Comparison of ENCODE assay signal across 27 mouse cellular contexts in genomic region chr9:39553946-39554345, GRCm38 (mm10). TPM values are rescaled to one million over a fixed set of nuclear protein-coding genes. Genes with fewer than 3 reads are reported as not detected.
DNase-seq lines count a peak whose midpoint lies in the region; ATAC-seq lines count a peak whose summit lies in the region.
"Had no signal": no experiment of that assay in that cellular context is flagged by ENCODE, and none has a peak within 500 bp of the region (broad histone marks: within the 10 kb centered on the region; RNA-seq: fewer than 3 reads in every experiment).

TSS of gene Olfr958 (minus strand) at chr9:39554054.

- H3K27me3 ChIP-seq in embryonic facial prominence, embryonic 14.5 days (replicated peaks; ENCODE audit: control insufficient read depth, insufficient read depth, low read length) = no peaks in the 10 kb centered on the region
- no peaks in the 10 kb centered on the region for H3K27me3 ChIP-seq in embryonic facial prominence, embryonic 10.5 days (replicated peaks; ENCODE audit: low read depth, poor library complexity, severe bottlenecking)
- no peaks in the 10 kb centered on the region for H3K27me3 ChIP-seq in neural tube, embryonic 13.5 days
- H3K27me3 ChIP-seq: CH12.LX; heart, embryonic 13.5 days; limb, embryonic 15.5 days; liver, embryonic 15.5 days; stomach, embryonic 15.5 days had no signal

- 43% methylated on average over 2 of the region's 2 CpGs for WGBS in embryonic facial prominence, embryonic 14.5 days
- WGBS in embryonic facial prominence, embryonic 10.5 days = 73% methylated on average over 2 of the region's 2 CpGs
- WGBS in neural tube, embryonic 13.5 days = 42% methylated on average over 2 of the region's 2 CpGs

- ATAC-seq in embryonic facial prominence, embryonic 14.5 days (ENCODE audit: low read depth) = no peak
- ATAC-seq in neural tube, embryonic 13.5 days (ENCODE audit: low read depth) = peak; percentile 79

- H3K4me3 ChIP-seq in embryonic facial prominence, embryonic 14.5 days (ENCODE audit: low read depth, low read length) = no peak within 1 kb of the TSS
- H3K4me3 ChIP-seq in embryonic facial prominence, embryonic 10.5 days = no peak within 1 kb of the TSS
- no peak within 1 kb of the TSS for H3K4me3 ChIP-seq in neural tube, embryonic 13.5 days
- H3K4me3 ChIP-seq: gastrocnemius, adult 2 months; heart, embryonic 13.5 days; limb, embryonic 15.5 days; liver, embryonic 15.5 days; myocyte; stomach, embryonic 15.5 days had no signal

- H3K4me1 ChIP-seq in embryonic facial prominence, embryonic 14.5 days (ENCODE audit: control insufficient read depth, insufficient read depth, low read length) = no peaks in the 10 kb centered on the region; the same call in 1 of the 2 replicates
- H3K4me1 ChIP-seq in embryonic facial prominence, embryonic 10.5 days = 0 out of 2 replicates have a peak, but pooled peaks cover 5% of the 10 kb centered on the region
- peaks cover 15% of the 10 kb centered on the region for H3K4me1 ChIP-seq in neural tube, embryonic 13.5 days (replicated peaks)
- H3K4me1 ChIP-seq: heart, embryonic 13.5 days; limb, embryonic 15.5 days; liver, embryonic 15.5 days; stomach, embryonic 15.5 days had no signal

- no peaks in the 10 kb centered on the region for H3K9me3 ChIP-seq in embryonic facial prominence, embryonic 14.5 days (ENCODE audit: control insufficient read depth, low read length)
- H3K9me3 ChIP-seq in embryonic facial prominence, embryonic 10.5 days = no peaks in the 10 kb centered on the region
- H3K9me3 ChIP-seq in neural tube, embryonic 13.5 days = no peaks in the 10 kb centered on the region
- H3K9me3 ChIP-seq: heart, embryonic 13.5 days; limb, embryonic 15.5 days; liver, embryonic 15.5 days; stomach, embryonic 15.5 days had no signal

- DNase-seq in embryonic facial prominence, embryonic 14.5 days (ENCODE audit: low spot score) = peak; percentile 17
- no peak for DNase-seq in embryonic facial prominence, embryonic 10.5 days (ENCODE audit: low spot score)
- peak; percentile 6 for DNase-seq in layer of hippocampus, adult 11-12 months (ENCODE audit: low spot score)
- no peak for DNase-seq in layer of hippocampus, adult 9-10 months (ENCODE audit: low spot score)
- DNase-seq in neural tube, embryonic 10.5 days (ENCODE audit: extremely low spot score, low spot score) = no peak
- no peak for DNase-seq in gastrocnemius, postnatal 10 days
- DNase-seq: cerebellum, adult 9-11 months; gastrocnemius, adult 2 months; kidney, adult 18-20 months; retina, postnatal 1 day; thymus, adult 18-20 months; thymus, postnatal 4 days had no signal

- no peak within 1 kb of the TSS for H3K9ac ChIP-seq in embryonic facial prominence, embryonic 14.5 days (ENCODE audit: low read depth, low read length)
- H3K9ac ChIP-seq in neural tube, embryonic 13.5 days = no peak within 1 kb of the TSS
- H3K9ac ChIP-seq: heart, embryonic 13.5 days; limb, embryonic 15.5 days; liver, embryonic 15.5 days; stomach, embryonic 15.5 days had no signal

- H3K27ac ChIP-seq in embryonic facial prominence, embryonic 14.5 days (replicated peaks; ENCODE audit: low read depth, low read length) = no peak within 1 kb of the TSS
- no peak within 1 kb of the TSS for H3K27ac ChIP-seq in embryonic facial prominence, embryonic 10.5 days (replicated peaks)
- H3K27ac ChIP-seq in neural tube, embryonic 13.5 days (replicated peaks) = no peak within 1 kb of the TSS
- H3K27ac ChIP-seq: gastrocnemius, adult 2 months; heart, embryonic 13.5 days; kidney, postnatal 0 days; limb, embryonic 15.5 days; liver, embryonic 15.5 days; stomach, embryonic 15.5 days had no signal

- H3K36me3 ChIP-seq in embryonic facial prominence, embryonic 14.5 days (ENCODE audit: control insufficient read depth, insufficient read depth, low read length) = no peaks in the 10 kb centered on the region
- no peaks in the 10 kb centered on the region for H3K36me3 ChIP-seq in embryonic facial prominence, embryonic 10.5 days (replicated peaks)
- no peaks in the 10 kb centered on the region for H3K36me3 ChIP-seq in neural tube, embryonic 13.5 days
- H3K36me3 ChIP-seq: heart, embryonic 13.5 days; limb, embryonic 15.5 days; liver, embryonic 15.5 days; stomach, embryonic 15.5 days had no signal

- no peak within 1 kb of the TSS for H3K4me2 ChIP-seq in embryonic facial prominence, embryonic 14.5 days (ENCODE audit: low read depth, low read length)
- no peak within 1 kb of the TSS for H3K4me2 ChIP-seq in neural tube, embryonic 13.5 days
- H3K4me2 ChIP-seq: heart, embryonic 13.5 days; limb, embryonic 15.5 days; liver, embryonic 15.5 days; midbrain, embryonic 11.5 days; stomach, embryonic 15.5 days had no signal

RNA-seq across cellular contexts. Expression of gene Olfr958, which starts in this region (rescaled TPM):
- 0.18 TPM in 1 of 2 replicates, not detected in the other for polyA plus RNA-seq in embryonic facial prominence, embryonic 14.5 days (2014; fragmentation: Nextera tagmentation; extraction: Ambion mirVana)
- not detected in 2 replicates for polyA plus RNA-seq in embryonic facial prominence, embryonic 10.5 days (2016; fragmentation: Nextera tagmentation; extraction: Ambion mirVana)
- polyA plus RNA-seq in neural tube, embryonic 13.5 days (2015; fragmentation: Nextera tagmentation; extraction: Ambion mirVana) = not detected in 2 replicates
- not detected for total RNA-seq in gastrocnemius, postnatal 10 days (2021)
- total RNA-seq: adrenal gland, adult 18-20 months; CH12.LX; gastrocnemius, adult 2 months; granulocyte monocyte progenitor cell, adult 5-6 weeks; heart, postnatal 25 days; layer of hippocampus, adult 18-20 months; MEL had no signal
- polyA plus RNA-seq: heart, embryonic 13.5 days; kidney, postnatal 0 days; limb, embryonic 15.5 days; liver, embryonic 15.5 days; lung, embryonic 16.5 days; midbrain, embryonic 11.5 days; myocyte; stomach, embryonic 15.5 days had no signal

Comparison
In these comparisons a context has a peak if more than half of its experiments do, and no peak if none do; other contexts are left out.
1. Peak in DNase-seq in embryonic facial prominence, embryonic 14.5 days; RNA of the gene not detected or under 1 TPM.
2. Peak in ATAC-seq in neural tube, embryonic 13.5 days; RNA of the gene not detected or under 1 TPM.